Mouse (Mus musculus): ENCODE measurements at regions not wholly inside any gene's neighbourhood (a gene's known extent, or its start where the extent isn't known, plus 50 kb on each side); places are given as distances from the start of the nearest gene placed in this dataset.

GRCm38 (mm10) chr11:56603742-56604141 lies 407.4 kb upstream of the Gria1 start:
- no peaks in the 10 kb centered on the region for H3K27me3 ChIP-seq (ENCODE audit: insufficient read depth, low read length)
- no peak overlapping the region for H3K9ac ChIP-seq (ENCODE audit: low read depth, low read length)
- H3K9me3 ChIP-seq (replicated peaks; ENCODE audit: low read length): no peaks in the 10 kb centered on the region
- ATAC-seq (replicated peaks; ENCODE audit: low FRiP score, low read depth): no peak
- no peaks in the 10 kb centered on the region for H3K4me1 ChIP-seq (replicated peaks; ENCODE audit: insufficient read depth, low read length)
- DNase-seq (ENCODE audit: low spot score): no peak
- no peak overlapping the region for H3K27ac ChIP-seq
- no peak overlapping the region for H3K4me3 ChIP-seq (replicated peaks; ENCODE audit: low read depth, low read length)
- 65% methylated on average over 1 of the region's 1 CpGs for WGBS
- no peak for TF ChIP-seq CTCF (IDR thresholded peaks at IDR 0.05; ENCODE audit: low read depth)
- H3K36me3 ChIP-seq (ENCODE audit: insufficient read depth, low read length): no peaks in the 10 kb centered on the region
- no peak overlapping the region for H3K4me2 ChIP-seq (ENCODE audit: low read length)

GRCm38 (mm10) chr11:56627659-56628058 lies 383.5 kb upstream of the Gria1 start:
- TF ChIP-seq CTCF (IDR thresholded peaks at IDR 0.05; ENCODE audit: low read depth): no peak
- WGBS: 31% methylated on average over 3 of the region's 3 CpGs

GRCm38 (mm10) chr11:56633445-56633844 lies 377.7 kb upstream of the Gria1 start:
- no peaks in the 10 kb centered on the region for H3K36me3 ChIP-seq (ENCODE audit: insufficient read depth, low read length)
- H3K27me3 ChIP-seq (ENCODE audit: insufficient read depth, low read length): no peaks in the 10 kb centered on the region
- no peaks in the 10 kb centered on the region for H3K9me3 ChIP-seq (replicated peaks; ENCODE audit: low read length)
- 81% methylated on average over 2 of the region's 2 CpGs for WGBS
- H3K27ac ChIP-seq: no peak overlapping the region
- no peaks in the 10 kb centered on the region for H3K4me1 ChIP-seq (replicated peaks; ENCODE audit: insufficient read depth, low read length)
- TF ChIP-seq CTCF (IDR thresholded peaks at IDR 0.05; ENCODE audit: low read depth): no peak
- no peak overlapping the region for H3K4me2 ChIP-seq (ENCODE audit: low read length)
- no peak overlapping the region for H3K9ac ChIP-seq (ENCODE audit: low read depth, low read length)
- no peak for DNase-seq (ENCODE audit: low spot score)
- no peak for ATAC-seq (replicated peaks; ENCODE audit: low FRiP score, low read depth)
- no peak overlapping the region for H3K4me3 ChIP-seq (replicated peaks; ENCODE audit: low read depth, low read length)

More at GRCm38 (mm10) chr11:56627659-56628058, 383.5 kb upstream of the Gria1 start:
- no peaks in the 10 kb centered on the region for H3K4me1 ChIP-seq (replicated peaks; ENCODE audit: insufficient read depth, low read length)
- no peak for DNase-seq (ENCODE audit: low spot score)
- H3K4me2 ChIP-seq (ENCODE audit: low read length): no peak overlapping the region
- no peaks in the 10 kb centered on the region for H3K9me3 ChIP-seq (replicated peaks; ENCODE audit: low read length)
- H3K4me3 ChIP-seq (replicated peaks; ENCODE audit: low read depth, low read length): no peak overlapping the region
- H3K27ac ChIP-seq: no peak overlapping the region
- H3K9ac ChIP-seq (ENCODE audit: low read depth, low read length): no peak overlapping the region
- no peaks in the 10 kb centered on the region for H3K36me3 ChIP-seq (ENCODE audit: insufficient read depth, low read length)
- H3K27me3 ChIP-seq (ENCODE audit: insufficient read depth, low read length): no peaks in the 10 kb centered on the region
- no peak for ATAC-seq (replicated peaks; ENCODE audit: low FRiP score, low read depth)

- Histone ChIP-seq H3K27ac (no peak overlapping the region), H3K4me2 (ENCODE audit: low read length) (no peak overlapping the region), H3K27me3 (ENCODE audit: insufficient read depth, low read length) (no peaks in the 10 kb centered on the region), H3K4me1 (replicated peaks; ENCODE audit: insufficient read depth, low read length) (no peaks in the 10 kb centered on the region), H3K9me3 (replicated peaks; ENCODE audit: low read length) (no peaks in the 10 kb centered on the region), H3K4me3 (replicated peaks; ENCODE audit: low read depth, low read length) (no peak overlapping the region), H3K36me3 (ENCODE audit: insufficient read depth, low read length) (no peaks in the 10 kb centered on the region), H3K9ac (ENCODE audit: low read depth, low read length) (no peak overlapping the region)
- DNase-seq (ENCODE audit: low spot score) (no peak), ATAC-seq (replicated peaks; ENCODE audit: low FRiP score, low read depth) (no peak)
- WGBS: 54% methylated on average over 8 of the region's 8 CpGs
- TF ChIP-seq CTCF (IDR thresholded peaks at IDR 0.05; ENCODE audit: low read depth): no peak
Measured at GRCm38 (mm10) chr11:56636606-56637226, 374.5 kb upstream of the Gria1 start.

- Histone ChIP-seq H3K36me3 (ENCODE audit: insufficient read depth, low read length) (no peaks in the 10 kb centered on the region), H3K9ac (ENCODE audit: low read depth, low read length) (no peak overlapping the region), H3K4me3 (replicated peaks; ENCODE audit: low read depth, low read length) (no peak overlapping the region), H3K27me3 (ENCODE audit: insufficient read depth, low read length) (no peaks in the 10 kb centered on the region), H3K4me1 (replicated peaks; ENCODE audit: insufficient read depth, low read length) (no peaks in the 10 kb centered on the region), H3K4me2 (ENCODE audit: low read length) (no peak overlapping the region), H3K27ac (no peak overlapping the region), H3K9me3 (replicated peaks; ENCODE audit: low read length) (no peaks in the 10 kb centered on the region)
- ATAC-seq (replicated peaks; ENCODE audit: low FRiP score, low read depth) (no peak), DNase-seq (ENCODE audit: low spot score) (no peak)
- no peak for TF ChIP-seq CTCF (IDR thresholded peaks at IDR 0.05; ENCODE audit: low read depth)
- WGBS: 85% methylated on average over 3 of the region's 3 CpGs
Measured at GRCm38 (mm10) chr11:56641716-56642115, 369.5 kb upstream of the Gria1 start.
